Mouse (Mus musculus): Measurements from ENCODE around the gene Dpp8.
A peak's percentile ranks its signal among the peaks of the same experiment; 100 is the strongest.
"Not testable (repeated sequence)": the region's sequence is repeated elsewhere in the genome, so short reads cannot be mapped to it uniquely, and the experiment has no call there.

Gene Dpp8

GRCm38 (mm10) chr9:65032269-65033108 lies at the start of gene Dpp8:
Gene Dpp8, plus strand, starts transcription at chr9:65032414.
- peak; percentile 77 for DNase-seq (ENCODE audit: low read depth)

- no peak for DNase-seq (ENCODE audit: low read depth)
Observed at GRCm38 (mm10) chr9:64985037-64985794, 47.0 kb upstream of the Dpp8 start.

- no peak for DNase-seq (ENCODE audit: low read depth)
Observed at GRCm38 (mm10) chr9:64985807-64986206, 46.4 kb upstream of the Dpp8 start.

GRCm38 (mm10) chr9:64987651-64988050 lies 44.6 kb upstream of the Dpp8 start:
- no peak for DNase-seq (ENCODE audit: low read depth)

GRCm38 (mm10) chr9:64988443-64988842 lies 43.8 kb upstream of the Dpp8 start:
- no peak for DNase-seq (ENCODE audit: low read depth)

GRCm38 (mm10) chr9:64990291-64990690 lies 41.9 kb upstream of the Dpp8 start:
- DNase-seq (ENCODE audit: low read depth) = no peak

- DNase-seq (ENCODE audit: low read depth) = not testable (repeated sequence)
Observed at GRCm38 (mm10) chr9:64995464-64995863, 36.8 kb upstream of the Dpp8 start.

- no peak for DNase-seq (ENCODE audit: low read depth)
Observed at GRCm38 (mm10) chr9:65001481-65001880, 30.7 kb upstream of the Dpp8 start.

GRCm38 (mm10) chr9:65005737-65006136 lies 26.5 kb upstream of the Dpp8 start:
- DNase-seq (ENCODE audit: low read depth) = no peak

- no peak for DNase-seq (ENCODE audit: low read depth)
Observed at GRCm38 (mm10) chr9:65010632-65011031, 21.6 kb upstream of the Dpp8 start.

- no peak for DNase-seq (ENCODE audit: low read depth)
Observed at GRCm38 (mm10) chr9:65011304-65011703, 20.9 kb upstream of the Dpp8 start.

- DNase-seq (ENCODE audit: low read depth) = peak; percentile 83
Observed at GRCm38 (mm10) chr9:65015461-65016222, 16.6 kb upstream of the Dpp8 start.

- DNase-seq (ENCODE audit: low read depth) = no peak
Observed at GRCm38 (mm10) chr9:65016241-65016977, 15.8 kb upstream of the Dpp8 start.

GRCm38 (mm10) chr9:65016978-65017827 lies 15.0 kb upstream of the Dpp8 start:
- no peak for DNase-seq (ENCODE audit: low read depth)

GRCm38 (mm10) chr9:65017896-65018295 lies 14.3 kb upstream of the Dpp8 start:
- DNase-seq (ENCODE audit: low read depth) = no peak

GRCm38 (mm10) chr9:65018588-65019121 lies 13.6 kb upstream of the Dpp8 start:
- no peak for DNase-seq (ENCODE audit: low read depth)

- no peak for DNase-seq (ENCODE audit: low read depth)
Observed at GRCm38 (mm10) chr9:65019146-65019545, 13.1 kb upstream of the Dpp8 start.

- no peak for DNase-seq (ENCODE audit: low read depth)
Observed at GRCm38 (mm10) chr9:65020128-65020527, 12.1 kb upstream of the Dpp8 start.

GRCm38 (mm10) chr9:65020991-65021886 lies 11.0 kb upstream of the Dpp8 start, which contains the start of gene Hacd3:
Gene Hacd3, minus strand, starts transcription at chr9:65021693.
- peak; percentile 76 for DNase-seq (ENCODE audit: low read depth)
